Mouse (Mus musculus): ENCODE measurements at regions not wholly inside any gene's neighbourhood (a gene's known extent, or its start where the extent isn't known, plus 50 kb on each side); places are given as distances from the start of the nearest gene placed in this dataset.

- no peaks in the 10 kb centered on the region for H3K36me3 ChIP-seq (ENCODE audit: control insufficient read depth, insufficient read depth, low read length)
- no peak overlapping the region for H3K9ac ChIP-seq (ENCODE audit: low read depth, low read length)
- WGBS = 42% methylated on average over 2 of the region's 2 CpGs
- no peak overlapping the region for H3K4me3 ChIP-seq (ENCODE audit: insufficient read depth, low read depth, low read length)
- H3K4me1 ChIP-seq (ENCODE audit: control insufficient read depth, insufficient read depth, low read length) = no peaks in the 10 kb centered on the region
- no peaks in the 10 kb centered on the region for H3K27me3 ChIP-seq (ENCODE audit: control insufficient read depth, insufficient read depth, low read length)
- TF ChIP-seq POLR2A (IDR thresholded peaks at IDR 0.05; ENCODE audit: extremely low read depth, insufficient read depth, low read length) (no peak), CTCF (IDR thresholded peaks at IDR 0.05; ENCODE audit: low read depth, low read length) (no peak)
- DNase-seq (ENCODE audit: extremely low read depth, low read depth, low spot score) = no peak
- H3K27ac ChIP-seq (replicated peaks; ENCODE audit: insufficient read depth, low read depth, low read length) = no peak overlapping the region
- no peaks in the 10 kb centered on the region for H3K79me2 ChIP-seq (ENCODE audit: control insufficient read depth, insufficient read depth, low read length)
These were observed 67.2 kb downstream of the Qdpr start for GRCm38 (mm10) chr5:45382804-45383203.

DNA sequence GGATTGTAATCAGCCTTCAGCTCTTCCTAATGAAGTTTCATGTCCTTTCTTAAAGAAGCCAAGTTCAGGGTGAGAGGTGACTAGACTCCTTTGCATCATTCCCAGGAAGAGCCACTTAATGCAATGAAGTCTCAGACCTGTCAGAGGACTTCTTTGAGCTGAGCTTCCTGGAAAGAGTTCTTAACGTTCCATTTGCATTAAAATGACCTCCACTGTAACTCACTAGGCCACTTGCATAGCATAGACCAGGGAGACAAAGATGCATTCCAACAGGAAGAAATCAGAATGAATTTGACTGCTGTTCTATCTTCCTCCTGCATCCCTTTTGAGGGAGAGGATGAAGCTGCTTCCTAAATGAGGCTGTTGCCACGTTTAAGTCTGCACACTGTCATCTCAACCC is 71.5 kb downstream of the Qdpr start:
- H3K36me3 ChIP-seq (ENCODE audit: control insufficient read depth, insufficient read depth, low read length) = no peaks in the 10 kb centered on the region
- DNase-seq (ENCODE audit: extremely low read depth, low read depth, low spot score) = no peak
- H3K79me2 ChIP-seq (ENCODE audit: control insufficient read depth, insufficient read depth, low read length) = no peaks in the 10 kb centered on the region
- no peak overlapping the region for H3K27ac ChIP-seq (replicated peaks; ENCODE audit: insufficient read depth, low read depth, low read length)
- TF ChIP-seq POLR2A (IDR thresholded peaks at IDR 0.05; ENCODE audit: extremely low read depth, insufficient read depth, low read length) (no peak), CTCF (IDR thresholded peaks at IDR 0.05; ENCODE audit: low read depth, low read length) (no peak)
- H3K4me1 ChIP-seq (ENCODE audit: control insufficient read depth, insufficient read depth, low read length) = no peaks in the 10 kb centered on the region
- WGBS = 20% methylated on average over 2 of the region's 2 CpGs
- no peak overlapping the region for H3K9ac ChIP-seq (ENCODE audit: low read depth, low read length)
- no peaks in the 10 kb centered on the region for H3K27me3 ChIP-seq (ENCODE audit: control insufficient read depth, insufficient read depth, low read length)
- no peak overlapping the region for H3K4me3 ChIP-seq (ENCODE audit: insufficient read depth, low read depth, low read length)

DNA sequence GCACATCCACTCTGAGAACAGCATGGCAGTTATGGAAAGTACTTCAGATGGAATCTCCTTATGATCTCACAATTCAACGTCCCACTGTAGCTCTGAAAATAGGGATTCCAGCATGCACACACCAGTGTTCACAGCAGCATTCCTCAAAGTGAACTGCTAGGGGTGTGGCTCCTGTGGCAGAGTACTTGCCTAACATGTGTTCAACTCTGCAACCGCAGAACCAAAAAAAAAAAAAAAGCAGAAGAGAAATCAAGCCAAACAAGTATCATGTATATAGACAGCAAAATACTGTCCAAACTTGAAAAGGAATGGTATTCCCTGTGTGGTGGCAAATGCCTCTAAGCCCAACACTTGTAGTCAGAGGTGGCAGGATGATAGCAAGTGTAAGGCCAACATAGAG is 77.0 kb downstream of the Qdpr start:
- 85% methylated on average over 2 of the region's 2 CpGs for WGBS
- no peak for TF ChIP-seq CTCF (IDR thresholded peaks at IDR 0.05; ENCODE audit: low read depth, low read length)
- no peak for TF ChIP-seq POLR2A (IDR thresholded peaks at IDR 0.05; ENCODE audit: extremely low read depth, insufficient read depth, low read length)

DNA sequence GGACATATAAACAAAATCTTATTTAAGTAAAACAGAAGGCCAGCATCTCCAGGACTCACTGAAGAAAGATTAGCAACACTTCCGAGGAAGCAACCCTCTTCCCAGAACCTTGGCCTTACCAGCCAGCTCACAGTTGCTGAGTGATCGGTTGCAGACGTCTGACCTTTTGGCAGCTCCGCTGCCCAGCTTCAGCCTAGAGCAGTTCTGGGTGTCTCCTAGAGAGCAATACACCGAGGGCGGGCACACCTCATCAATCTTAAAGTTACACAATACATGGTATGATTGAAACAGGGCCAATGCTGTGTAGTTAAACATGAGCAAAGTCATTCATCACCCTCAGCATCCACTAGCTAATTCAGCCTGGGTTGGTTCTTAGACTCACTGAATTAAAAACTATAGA is 81.6 kb downstream of the Qdpr start:
- WGBS = 78% methylated on average over 6 of the region's 6 CpGs
- Histone ChIP-seq H3K79me2 (ENCODE audit: control insufficient read depth, insufficient read depth, low read length) (no peaks in the 10 kb centered on the region), H3K9ac (ENCODE audit: low read depth, low read length) (no peak overlapping the region), H3K27ac (replicated peaks; ENCODE audit: insufficient read depth, low read depth, low read length) (no peak overlapping the region), H3K27me3 (ENCODE audit: control insufficient read depth, insufficient read depth, low read length) (no peaks in the 10 kb centered on the region), H3K36me3 (ENCODE audit: control insufficient read depth, insufficient read depth, low read length) (no peaks in the 10 kb centered on the region), H3K4me1 (ENCODE audit: control insufficient read depth, insufficient read depth, low read length) (no peaks in the 10 kb centered on the region), H3K4me3 (ENCODE audit: insufficient read depth, low read depth, low read length) (no peak overlapping the region)
- no peak for TF ChIP-seq CTCF (IDR thresholded peaks at IDR 0.05; ENCODE audit: low read depth, low read length)
- TF ChIP-seq POLR2A (IDR thresholded peaks at IDR 0.05; ENCODE audit: extremely low read depth, insufficient read depth, low read length) = no peak
- no peak for DNase-seq (ENCODE audit: extremely low read depth, low read depth, low spot score)

More for the DNA sequence above, 77.0 kb downstream of the Qdpr start:
- no peak overlapping the region for H3K9ac ChIP-seq (ENCODE audit: low read depth, low read length)
- no peaks in the 10 kb centered on the region for H3K36me3 ChIP-seq (ENCODE audit: control insufficient read depth, insufficient read depth, low read length)
- H3K27me3 ChIP-seq (ENCODE audit: control insufficient read depth, insufficient read depth, low read length) = no peaks in the 10 kb centered on the region
- no peak overlapping the region for H3K27ac ChIP-seq (replicated peaks; ENCODE audit: insufficient read depth, low read depth, low read length)
- H3K4me1 ChIP-seq (ENCODE audit: control insufficient read depth, insufficient read depth, low read length) = no peaks in the 10 kb centered on the region
- H3K79me2 ChIP-seq (ENCODE audit: control insufficient read depth, insufficient read depth, low read length) = no peaks in the 10 kb centered on the region
- no peak for DNase-seq (ENCODE audit: extremely low read depth, low read depth, low spot score)
- no peak overlapping the region for H3K4me3 ChIP-seq (ENCODE audit: insufficient read depth, low read depth, low read length)

GRCm38 (mm10) chr5:45360189-45360588 is 89.8 kb downstream of the Qdpr start:
- no peak for TF ChIP-seq CTCF (IDR thresholded peaks at IDR 0.05; ENCODE audit: low read depth, low read length)
- no peak for TF ChIP-seq POLR2A (IDR thresholded peaks at IDR 0.05; ENCODE audit: extremely low read depth, insufficient read depth, low read length)
- DNase-seq (ENCODE audit: extremely low read depth, low read depth, low spot score) = no peak
- Histone ChIP-seq H3K4me3 (ENCODE audit: insufficient read depth, low read depth, low read length) (no peak overlapping the region), H3K4me1 (ENCODE audit: control insufficient read depth, insufficient read depth, low read length) (no peaks in the 10 kb centered on the region), H3K79me2 (ENCODE audit: control insufficient read depth, insufficient read depth, low read length) (no peaks in the 10 kb centered on the region), H3K9ac (ENCODE audit: low read depth, low read length) (no peak overlapping the region), H3K36me3 (ENCODE audit: control insufficient read depth, insufficient read depth, low read length) (no peaks in the 10 kb centered on the region), H3K27ac (replicated peaks; ENCODE audit: insufficient read depth, low read depth, low read length) (no peak overlapping the region), H3K27me3 (ENCODE audit: control insufficient read depth, insufficient read depth, low read length) (no peaks in the 10 kb centered on the region)

DNA sequence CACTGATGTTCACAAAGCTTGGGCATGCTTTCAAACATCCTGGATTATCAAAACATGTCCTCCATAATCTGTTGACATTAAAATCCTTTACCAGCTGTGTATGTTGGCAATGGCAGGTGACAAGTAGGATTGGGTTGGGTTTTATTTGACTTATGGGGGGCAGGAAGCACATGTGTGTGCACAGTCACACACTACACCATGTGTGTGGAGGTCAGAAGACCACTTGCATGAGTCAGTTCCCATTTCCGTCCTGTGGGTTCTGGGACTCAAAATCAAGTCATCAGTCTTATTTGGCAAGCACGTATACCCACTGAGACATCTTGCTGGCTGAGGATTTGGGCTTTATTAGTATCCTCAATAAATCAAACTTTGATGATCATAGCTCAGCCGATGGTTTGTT is 109.6 kb downstream of the Qdpr start:
- Histone ChIP-seq H3K4me1 (ENCODE audit: control insufficient read depth, insufficient read depth, low read length) (no peaks in the 10 kb centered on the region), H3K79me2 (ENCODE audit: control insufficient read depth, insufficient read depth, low read length) (no peaks in the 10 kb centered on the region), H3K4me3 (ENCODE audit: insufficient read depth, low read depth, low read length) (no peak overlapping the region), H3K9ac (ENCODE audit: low read depth, low read length) (no peak overlapping the region), H3K36me3 (ENCODE audit: control insufficient read depth, insufficient read depth, low read length) (no peaks in the 10 kb centered on the region), H3K27me3 (ENCODE audit: control insufficient read depth, insufficient read depth, low read length) (no peaks in the 10 kb centered on the region), H3K27ac (replicated peaks; ENCODE audit: insufficient read depth, low read depth, low read length) (no peak overlapping the region)
- 84% methylated on average over 3 of the region's 3 CpGs for WGBS
- DNase-seq (ENCODE audit: extremely low read depth, low read depth, low spot score) = no peak
- TF ChIP-seq CTCF (IDR thresholded peaks at IDR 0.05; ENCODE audit: low read depth, low read length) = no peak
- no peak for TF ChIP-seq POLR2A (IDR thresholded peaks at IDR 0.05; ENCODE audit: extremely low read depth, insufficient read depth, low read length)

All from liver, adult 2 months (tissue).